Mouse (Mus musculus) megakaryocyte, embryonic 14.5 days (primary cell): Measurements from ENCODE around the gene Samd1.

ENCODE experiments used
- FLI1 ChIP-seq: IDR thresholded peaks from 2 replicates; pipeline ENCODE4 v1.6.1; 2012; ENCODE audit warnings: low read length, inconsistent platforms, mixed read lengths
- GATA1 ChIP-seq: IDR thresholded peaks from 3 replicates; pipeline ENCODE4 v1.6.1; 2012; ENCODE audit warnings: mixed read lengths, low read length, inconsistent platforms, borderline replicate concordance

GRCm38 (mm10) chr8:84009876-84010275 is 12.4 kb downstream of the Samd1 start:
- TF ChIP-seq GATA1 = no peak
- TF ChIP-seq FLI1 = no peak
